Mouse (Mus musculus): ENCODE results near the gene Creld2. TPM values are rescaled to one million over a fixed set of nuclear protein-coding genes. Genes with fewer than 3 reads are reported as not detected.
"Not testable (repeated sequence)": the region's sequence is repeated elsewhere in the genome, so short reads cannot be mapped to it uniquely, and the experiment has no call there.

The Creld2 gene
- 1.5 and 1.7 TPM in 2 replicates for polyA plus RNA-seq (2012)

DNA sequence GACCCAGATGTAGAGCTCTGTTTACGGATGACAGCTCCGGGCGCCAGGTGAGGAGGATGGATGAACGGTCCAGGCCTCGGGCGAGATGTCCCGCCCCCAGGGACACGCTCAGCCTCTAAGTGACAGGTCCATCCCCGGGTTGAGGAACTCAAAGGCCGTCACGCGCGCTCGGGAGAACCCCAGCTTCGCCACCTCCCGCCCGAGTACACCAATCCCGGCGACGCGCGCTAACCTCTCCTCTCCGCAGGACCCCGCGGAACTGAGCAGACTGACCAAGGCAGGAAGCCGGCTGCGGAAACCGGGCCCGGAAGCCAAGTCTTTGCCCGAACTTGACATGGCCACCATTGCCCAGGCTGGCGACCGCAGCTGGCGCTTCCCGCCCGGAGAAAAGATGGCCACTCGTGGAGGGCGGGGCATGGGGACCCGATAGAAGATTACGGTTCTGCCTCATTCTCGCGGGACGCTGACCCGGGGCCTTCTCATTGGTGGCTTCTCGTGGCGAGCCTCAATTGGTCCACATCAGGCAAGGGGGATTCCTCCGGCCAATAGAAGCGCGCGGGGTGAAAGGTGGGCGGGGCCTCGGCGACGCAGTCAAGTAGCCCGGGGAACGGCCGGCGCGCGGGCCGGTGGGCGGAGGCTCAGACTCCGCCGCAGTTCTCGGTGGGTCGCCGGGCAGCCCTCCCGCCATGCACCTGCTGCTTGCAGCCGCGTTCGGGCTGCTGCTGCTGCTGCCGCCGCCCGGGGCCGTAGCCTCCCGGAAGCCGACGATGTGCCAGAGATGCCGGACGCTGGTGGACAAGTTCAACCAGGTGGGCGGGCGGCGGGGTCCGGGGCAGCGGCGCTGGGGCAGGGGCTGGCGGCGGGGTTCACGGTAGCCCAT, at the start of gene Creld2, which contains the start of gene Alg12:
Creld2 (plus strand) TSS at position 621 of the 880 bp plus-strand sequence.
Alg12 (minus strand) TSS at position 293 of the 880 bp plus-strand sequence.
- no peaks in the 10 kb centered on the region for H3K9me3 ChIP-seq (ENCODE audit: control insufficient read depth, low read length)
- TF ChIP-seq GATA1 (IDR thresholded peaks at IDR 0.05; ENCODE audit: low read length) (no peak; the same call in 1 of the 2 replicates), TAL1 (IDR thresholded peaks at IDR 0.05; ENCODE audit: low read length) (no peak)
- H3K36me3 ChIP-seq (ENCODE audit: control insufficient read depth), result peaks cover 59% of the 10 kb centered on the region
- H3K27me3 ChIP-seq (ENCODE audit: control insufficient read depth), result no peaks in the 10 kb centered on the region
- H3K4me3 ChIP-seq (replicated peaks), result peak within 1 kb of the TSS; percentile 78
- H3K4me1 ChIP-seq (ENCODE audit: control insufficient read depth), result peaks cover 32% of the 10 kb centered on the region

DNA sequence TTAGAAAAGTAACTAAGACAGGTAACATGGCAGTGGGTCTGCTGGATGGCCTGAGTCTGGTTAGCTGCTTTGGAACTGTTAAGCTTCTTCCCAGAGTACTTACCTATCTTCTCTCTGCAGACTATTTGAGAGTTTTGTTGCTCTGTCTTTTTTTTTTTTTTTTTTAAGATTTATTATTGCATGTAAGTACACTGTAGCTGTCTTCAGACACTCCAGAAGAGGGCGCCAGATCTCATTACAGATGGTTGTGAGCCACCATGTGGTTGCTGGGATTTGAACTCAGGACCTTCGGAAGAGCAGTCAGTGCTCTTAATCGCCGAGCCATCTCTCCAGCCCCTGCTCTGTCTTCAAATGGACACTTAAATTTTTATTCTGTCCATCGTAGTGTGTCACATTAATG, 44.8 kb upstream of the Creld2 start:
- H3K4me1 ChIP-seq (ENCODE audit: control insufficient read depth); H3K9me3 ChIP-seq (ENCODE audit: control insufficient read depth, low read length); H3K4me3 ChIP-seq (replicated peaks); H3K27me3 ChIP-seq (ENCODE audit: control insufficient read depth): not testable (repeated sequence)
- H3K36me3 ChIP-seq (ENCODE audit: control insufficient read depth), result peaks cover 84% of the 10 kb centered on the region

DNA sequence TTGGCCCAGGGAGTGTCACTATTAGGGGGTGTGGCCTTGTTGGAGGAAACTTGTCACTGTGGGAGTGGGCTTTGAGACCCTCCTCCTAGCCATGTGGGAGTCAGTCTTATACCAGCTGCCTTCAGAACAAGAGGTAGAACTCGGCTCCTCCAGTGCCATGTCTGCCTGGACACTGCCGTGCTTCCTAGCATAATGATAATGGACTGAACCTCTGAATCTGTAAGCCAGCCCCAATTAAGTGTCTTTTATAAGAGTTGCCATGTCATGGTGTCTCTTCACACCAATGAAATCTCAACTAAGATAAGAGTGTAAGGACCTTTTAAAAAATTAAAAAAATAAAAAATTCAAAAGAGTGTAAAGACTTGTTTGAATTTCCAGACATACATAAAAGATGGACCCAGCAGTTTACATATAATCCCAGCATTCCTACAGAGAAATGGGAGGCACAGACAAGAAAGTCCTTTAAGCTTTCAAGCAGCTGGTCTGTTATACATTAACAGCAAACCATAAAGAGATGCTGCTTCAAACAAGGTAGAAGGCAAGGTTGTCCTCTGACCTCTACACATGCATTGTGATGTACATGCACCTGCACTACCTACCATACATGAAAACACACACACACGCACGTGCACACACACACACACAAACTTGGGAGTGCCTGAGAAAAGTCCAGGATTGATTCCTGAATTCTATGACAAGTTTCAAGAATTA, 27.2 kb upstream of the Creld2 start:
- no peaks in the 10 kb centered on the region for H3K4me1 ChIP-seq (ENCODE audit: control insufficient read depth)
- TF ChIP-seq GATA1 (IDR thresholded peaks at IDR 0.05; ENCODE audit: low read length) (no peak), TAL1 (IDR thresholded peaks at IDR 0.05; ENCODE audit: low read length) (no peak)
- H3K4me3 ChIP-seq (replicated peaks), result no peak overlapping the region
- no peaks in the 10 kb centered on the region for H3K27me3 ChIP-seq (ENCODE audit: control insufficient read depth)
- H3K36me3 ChIP-seq (ENCODE audit: control insufficient read depth), result no peaks in the 10 kb centered on the region; the same call in 1 of the 2 replicates
- H3K9me3 ChIP-seq (ENCODE audit: control insufficient read depth, low read length), result no peaks in the 10 kb centered on the region

DNA sequence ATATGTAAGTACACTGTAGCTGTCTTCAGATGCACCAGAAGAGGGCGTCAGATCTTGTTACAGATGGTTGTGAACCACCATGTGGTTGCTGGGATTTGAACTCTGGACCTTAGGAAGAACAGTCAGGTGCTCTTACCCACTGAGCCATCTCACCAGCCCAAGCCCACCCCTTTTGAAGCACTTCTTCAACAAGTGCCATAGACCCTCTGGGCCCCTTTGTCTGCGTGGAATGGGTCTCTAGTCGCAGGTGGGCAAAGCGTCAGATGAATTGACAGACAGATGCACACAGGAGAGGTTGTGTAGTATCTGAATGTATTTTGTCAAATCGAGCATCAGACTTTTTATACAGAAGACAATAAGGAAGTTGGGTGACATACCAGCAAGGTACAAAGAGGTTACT, 24.7 kb upstream of the Creld2 start:
- not testable (repeated sequence) for H3K9me3 ChIP-seq (ENCODE audit: control insufficient read depth, low read length); H3K4me1 ChIP-seq (ENCODE audit: control insufficient read depth); H3K36me3 ChIP-seq (ENCODE audit: control insufficient read depth); H3K4me3 ChIP-seq (replicated peaks); H3K27me3 ChIP-seq (ENCODE audit: control insufficient read depth)

DNA sequence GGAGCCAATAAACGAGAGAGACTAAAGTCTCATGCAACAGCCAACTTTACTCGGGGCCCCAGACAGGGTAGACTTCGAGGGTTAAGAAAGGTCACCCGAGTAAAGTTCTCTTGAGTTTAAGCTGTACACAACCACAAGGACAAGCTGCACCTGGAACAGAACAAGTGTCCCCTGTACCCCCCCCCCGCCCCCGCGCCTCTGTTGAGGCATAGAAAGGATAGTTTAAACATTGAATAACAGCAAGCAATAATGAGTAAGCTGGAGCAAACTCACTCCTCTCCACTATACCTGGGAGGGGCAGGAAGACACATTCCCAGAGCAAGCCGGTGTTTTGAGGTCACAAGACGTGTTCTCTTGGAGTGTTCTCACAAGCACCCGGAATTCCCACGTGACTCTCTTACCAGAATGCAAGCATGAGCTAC, 19.5 kb upstream of the Creld2 start:
- Histone ChIP-seq H3K27me3 (ENCODE audit: control insufficient read depth) (no peaks in the 10 kb centered on the region), H3K4me1 (ENCODE audit: control insufficient read depth) (peaks cover 3% of the 10 kb centered on the region; the same call in 1 of the 2 replicates), H3K4me3 (replicated peaks) (no peak overlapping the region), H3K36me3 (ENCODE audit: control insufficient read depth) (peaks cover 13% of the 10 kb centered on the region), H3K9me3 (ENCODE audit: control insufficient read depth, low read length) (no peaks in the 10 kb centered on the region)
- TF ChIP-seq GATA1 (IDR thresholded peaks at IDR 0.05; ENCODE audit: low read length) (no peak), TAL1 (IDR thresholded peaks at IDR 0.05; ENCODE audit: low read length) (no peak)

DNA sequence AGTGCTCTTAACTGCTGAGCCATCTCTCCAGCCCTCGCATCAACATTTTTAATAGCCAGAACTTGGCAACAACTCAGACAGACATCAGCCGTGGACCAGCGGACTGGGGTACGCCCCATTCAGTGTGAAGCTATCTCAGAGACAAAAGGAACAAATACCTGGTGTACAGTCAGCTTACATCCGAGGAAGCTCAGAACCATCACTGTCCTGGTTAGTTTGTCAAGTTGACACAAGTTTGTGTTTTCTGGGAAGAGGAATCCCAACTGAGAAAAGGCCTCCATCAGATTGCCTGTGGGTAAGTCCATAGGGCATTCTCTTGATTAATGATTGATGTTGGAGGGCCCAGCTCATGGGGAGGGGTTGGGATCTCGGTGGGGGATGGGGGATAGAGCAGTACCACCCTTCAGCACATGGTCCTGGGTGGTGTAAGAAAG, 18.5 kb upstream of the Creld2 start:
- no peak for TF ChIP-seq GATA1 (IDR thresholded peaks at IDR 0.05; ENCODE audit: low read length)
- no peak for TF ChIP-seq TAL1 (IDR thresholded peaks at IDR 0.05; ENCODE audit: low read length)
- Histone ChIP-seq H3K36me3 (ENCODE audit: control insufficient read depth) (peaks cover 22% of the 10 kb centered on the region), H3K9me3 (ENCODE audit: control insufficient read depth, low read length) (no peaks in the 10 kb centered on the region)

DNA sequence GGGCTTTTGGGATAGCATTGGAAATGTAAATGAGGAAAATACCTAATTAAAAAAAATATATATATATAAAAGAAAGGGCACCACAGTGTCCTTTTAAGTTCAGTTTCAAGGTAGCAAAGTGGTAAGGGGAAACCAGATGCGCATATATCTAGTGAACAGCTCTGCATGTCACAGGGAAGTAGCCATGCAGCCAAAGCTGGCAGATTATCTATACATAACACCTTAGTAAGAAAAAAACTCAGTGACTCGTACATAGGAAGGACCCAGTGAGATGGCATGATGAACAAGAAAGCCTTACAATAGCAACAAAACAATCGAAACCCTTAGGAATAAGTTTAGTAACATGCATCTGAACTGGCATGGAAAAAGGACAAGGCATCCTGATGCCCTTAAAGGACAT, 17.5 kb upstream of the Creld2 start:
- Histone ChIP-seq H3K4me3 (replicated peaks) (no peak overlapping the region), H3K9me3 (ENCODE audit: control insufficient read depth, low read length) (no peaks in the 10 kb centered on the region), H3K27me3 (ENCODE audit: control insufficient read depth) (no peaks in the 10 kb centered on the region), H3K4me1 (ENCODE audit: control insufficient read depth) (peaks cover 3% of the 10 kb centered on the region; the same call in 1 of the 2 replicates), H3K36me3 (ENCODE audit: control insufficient read depth) (peaks cover 29% of the 10 kb centered on the region)
- TF ChIP-seq GATA1 (IDR thresholded peaks at IDR 0.05; ENCODE audit: low read length), result no peak
- no peak for TF ChIP-seq TAL1 (IDR thresholded peaks at IDR 0.05; ENCODE audit: low read length)

More for the DNA sequence above, 18.5 kb upstream of the Creld2 start:
- no peak overlapping the region for H3K4me3 ChIP-seq (replicated peaks)
- no peaks in the 10 kb centered on the region for H3K27me3 ChIP-seq (ENCODE audit: control insufficient read depth)
- H3K4me1 ChIP-seq (ENCODE audit: control insufficient read depth), result peaks cover 3% of the 10 kb centered on the region; the same call in 1 of the 2 replicates

DNA sequence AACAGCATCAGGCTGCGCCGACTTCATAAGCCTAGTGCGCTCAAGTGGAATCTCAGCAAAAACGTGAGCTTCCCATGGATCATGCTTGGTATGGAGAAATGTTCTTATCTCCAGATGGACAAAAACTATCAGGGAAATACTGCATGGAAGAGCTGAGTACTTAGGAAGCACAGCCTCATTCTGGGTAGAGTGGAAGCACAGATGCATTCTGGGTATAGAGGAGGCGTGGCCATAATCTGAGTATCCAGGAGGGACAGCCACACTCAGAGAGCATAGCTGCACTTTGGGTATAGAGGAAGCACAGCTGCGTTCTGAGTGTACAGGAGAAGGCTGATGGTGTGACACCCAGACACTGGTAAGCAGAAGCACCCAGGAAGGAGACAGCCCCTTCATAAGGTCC, 17.1 kb upstream of the Creld2 start:
- H3K27me3 ChIP-seq (ENCODE audit: control insufficient read depth), result no peaks in the 10 kb centered on the region
- no peaks in the 10 kb centered on the region for H3K9me3 ChIP-seq (ENCODE audit: control insufficient read depth, low read length)
- H3K36me3 ChIP-seq (ENCODE audit: control insufficient read depth), result peaks cover 29% of the 10 kb centered on the region
- TF ChIP-seq GATA1 (IDR thresholded peaks at IDR 0.05; ENCODE audit: low read length) (no peak), TAL1 (IDR thresholded peaks at IDR 0.05; ENCODE audit: low read length) (no peak)
- H3K4me1 ChIP-seq (ENCODE audit: control insufficient read depth), result peaks cover 3% of the 10 kb centered on the region; the same call in 1 of the 2 replicates
- no peak overlapping the region for H3K4me3 ChIP-seq (replicated peaks)

DNA sequence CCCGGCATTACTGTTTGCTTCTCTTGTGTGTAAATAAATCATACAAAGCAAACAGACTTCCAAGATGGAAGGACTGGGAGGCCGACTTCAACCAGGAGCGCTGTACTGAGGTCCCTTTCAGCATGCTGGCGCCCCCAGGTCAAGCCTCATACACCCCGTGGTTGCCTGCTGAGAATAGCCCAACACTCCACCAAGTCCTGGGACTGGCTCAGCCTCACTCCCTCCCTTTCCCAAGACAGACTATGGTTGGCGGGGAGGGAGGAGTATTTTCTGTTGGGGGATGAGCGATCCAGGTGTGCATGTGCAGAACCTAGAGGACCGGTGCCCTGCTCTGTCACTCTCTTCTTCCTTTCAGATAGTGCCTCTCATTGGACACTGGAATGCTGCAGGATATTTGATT, 11.3 kb upstream of the Creld2 start:
- no peaks in the 10 kb centered on the region for H3K9me3 ChIP-seq (ENCODE audit: control insufficient read depth, low read length)
- H3K4me3 ChIP-seq (replicated peaks), result no peak overlapping the region
- no peaks in the 10 kb centered on the region for H3K27me3 ChIP-seq (ENCODE audit: control insufficient read depth)
- no peak for TF ChIP-seq GATA1 (IDR thresholded peaks at IDR 0.05; ENCODE audit: low read length)
- TF ChIP-seq TAL1 (IDR thresholded peaks at IDR 0.05; ENCODE audit: low read length), result no peak
- peaks cover 2% of the 10 kb centered on the region for H3K4me1 ChIP-seq (ENCODE audit: control insufficient read depth)
- H3K36me3 ChIP-seq (ENCODE audit: control insufficient read depth), result peaks cover 60% of the 10 kb centered on the region

All from erythroblast, embryonic 14.5 days (primary cell).